Mouse (Mus musculus): ENCODE data around the gene Camsap3. TPM values are rescaled to one million over a fixed set of nuclear protein-coding genes. Genes with fewer than 3 reads are reported as not detected.
A peak's percentile ranks its signal among the peaks of the same experiment; 100 is the strongest.

Camsap3 gene
- total and polyA plus RNA-seq, 3 experiments, result not detected

- ATAC-seq (ENCODE audit: extremely low read depth, insufficient number of reproducible peaks, low FRiP score, poor library complexity, severe bottlenecking), result no peak
- Histone ChIP-seq H3K9me3 (replicated peaks) (no peaks in the 10 kb centered on the region), H3K4me1 (ENCODE audit: insufficient read depth, low read depth, low read length) (peaks cover 29% of the 10 kb centered on the region), H3K27me3 (ENCODE audit: insufficient read depth, low read length) (peaks cover 17% of the 10 kb centered on the region), H3K4me3 (ENCODE audit: low read depth, low read length) (no peak overlapping the region), H3K36me3 (replicated peaks) (peaks cover 59% of the 10 kb centered on the region)
- TF ChIP-seq GATA1 (IDR thresholded peaks at IDR 0.05; ENCODE audit: borderline replicate concordance, low read length), result no peak
- TF ChIP-seq GATA2 (IDR thresholded peaks at IDR 0.05; ENCODE audit: borderline replicate concordance, low read depth, low read length), result no peak
- TF ChIP-seq POLR2AphosphoS5 (IDR thresholded peaks at IDR 0.05; ENCODE audit: insufficient replicate concordance, low read depth, low read length), result no peak
- TF ChIP-seq TAL1 (conservative IDR thresholded peaks at IDR 0.05; ENCODE audit: low read depth, low read length), result no peak
- no peak for TF ChIP-seq CTCF (IDR thresholded peaks at IDR 0.05; ENCODE audit: low read depth, low read length)
- DNase-seq (ENCODE audit: low spot score), result no peak
These were observed 20.7 kb downstream of the Camsap3 start for GRCm38 (mm10) chr8:3607822-3608221.

- H3K9me3 ChIP-seq (replicated peaks), result no peaks in the 10 kb centered on the region
- H3K36me3 ChIP-seq (replicated peaks), result peaks cover 73% of the 10 kb centered on the region
- H3K4me3 ChIP-seq (ENCODE audit: low read depth, low read length), result no peak overlapping the region
- H3K27me3 ChIP-seq (ENCODE audit: insufficient read depth, low read length), result peaks cover 5% of the 10 kb centered on the region
- ATAC-seq (ENCODE audit: extremely low read depth, insufficient number of reproducible peaks, low FRiP score, poor library complexity, severe bottlenecking) (no peak), DNase-seq (ENCODE audit: low spot score) (no peak)
- TF ChIP-seq GATA2 (IDR thresholded peaks at IDR 0.05; ENCODE audit: borderline replicate concordance, low read depth, low read length) (no peak), POLR2AphosphoS5 (IDR thresholded peaks at IDR 0.05; ENCODE audit: insufficient replicate concordance, low read depth, low read length) (no peak), TAL1 (conservative IDR thresholded peaks at IDR 0.05; ENCODE audit: low read depth, low read length) (no peak), GATA1 (IDR thresholded peaks at IDR 0.05; ENCODE audit: borderline replicate concordance, low read length) (no peak), CTCF (IDR thresholded peaks at IDR 0.05; ENCODE audit: low read depth, low read length) (no peak)
- peaks cover 30% of the 10 kb centered on the region for H3K4me1 ChIP-seq (ENCODE audit: insufficient read depth, low read depth, low read length)
These were observed 22.1 kb downstream of the Camsap3 start for GRCm38 (mm10) chr8:3609046-3609815.

- H3K27me3 ChIP-seq (ENCODE audit: insufficient read depth, low read length), result no peaks in the 10 kb centered on the region
- DNase-seq (ENCODE audit: low spot score) (no peak), ATAC-seq (ENCODE audit: extremely low read depth, insufficient number of reproducible peaks, low FRiP score, poor library complexity, severe bottlenecking) (no peak)
- no peak overlapping the region for H3K4me3 ChIP-seq (ENCODE audit: low read depth, low read length)
- TF ChIP-seq GATA1 (IDR thresholded peaks at IDR 0.05; ENCODE audit: borderline replicate concordance, low read length), result no peak
- TF ChIP-seq CTCF (IDR thresholded peaks at IDR 0.05; ENCODE audit: low read depth, low read length), result no peak
- no peak for TF ChIP-seq POLR2AphosphoS5 (IDR thresholded peaks at IDR 0.05; ENCODE audit: insufficient replicate concordance, low read depth, low read length)
- no peak for TF ChIP-seq GATA2 (IDR thresholded peaks at IDR 0.05; ENCODE audit: borderline replicate concordance, low read depth, low read length)
- TF ChIP-seq TAL1 (conservative IDR thresholded peaks at IDR 0.05; ENCODE audit: low read depth, low read length), result no peak
- H3K36me3 ChIP-seq (replicated peaks), result peaks cover 78% of the 10 kb centered on the region
- no peaks in the 10 kb centered on the region for H3K9me3 ChIP-seq (replicated peaks)
- H3K4me1 ChIP-seq (ENCODE audit: insufficient read depth, low read depth, low read length), result peaks cover 30% of the 10 kb centered on the region
These were observed 22.7 kb downstream of the Camsap3 start for GRCm38 (mm10) chr8:3609816-3610150.

- no peak for TF ChIP-seq TAL1 (conservative IDR thresholded peaks at IDR 0.05; ENCODE audit: low read depth, low read length)
- no peak for TF ChIP-seq GATA1 (IDR thresholded peaks at IDR 0.05; ENCODE audit: borderline replicate concordance, low read length)
- no peak for TF ChIP-seq CTCF (IDR thresholded peaks at IDR 0.05; ENCODE audit: low read depth, low read length)
- DNase-seq (ENCODE audit: low spot score) (peak; percentile 100), ATAC-seq (ENCODE audit: extremely low read depth, insufficient number of reproducible peaks, low FRiP score, poor library complexity, severe bottlenecking) (peak; percentile 95)
- H3K27me3 ChIP-seq (ENCODE audit: insufficient read depth, low read length), result no peaks in the 10 kb centered on the region
- H3K36me3 ChIP-seq (replicated peaks), result peaks cover 71% of the 10 kb centered on the region
- peak within 1 kb of the TSS; percentile 80 for H3K4me3 ChIP-seq (ENCODE audit: low read depth, low read length)
- no peaks in the 10 kb centered on the region for H3K9me3 ChIP-seq (replicated peaks)
- peaks cover 32% of the 10 kb centered on the region for H3K4me1 ChIP-seq (ENCODE audit: insufficient read depth, low read depth, low read length)
These were observed 34.3 kb downstream of the Camsap3 start, which contains the start of the genes Xab2 and Pet100 for GRCm38 (mm10) chr8:3621199-3621970. Gene Xab2, minus strand, starts transcription at chr8:3621316. Gene Pet100, plus strand, starts transcription at chr8:3621548.

GRCm38 (mm10) chr8:3622119-3622518 lies 35.0 kb downstream of the Camsap3 start:
- Histone ChIP-seq H3K4me3 (ENCODE audit: low read depth, low read length) (peak overlapping the region; percentile 80), H3K9me3 (replicated peaks) (no peaks in the 10 kb centered on the region), H3K27me3 (ENCODE audit: insufficient read depth, low read length) (no peaks in the 10 kb centered on the region), H3K4me1 (ENCODE audit: insufficient read depth, low read depth, low read length) (peaks cover 39% of the 10 kb centered on the region), H3K36me3 (replicated peaks) (peaks cover 64% of the 10 kb centered on the region)
- DNase-seq (ENCODE audit: low spot score) (no peak), ATAC-seq (ENCODE audit: extremely low read depth, insufficient number of reproducible peaks, low FRiP score, poor library complexity, severe bottlenecking) (no peak)
- no peak for TF ChIP-seq CTCF (IDR thresholded peaks at IDR 0.05; ENCODE audit: low read depth, low read length)
- no peak for TF ChIP-seq GATA2 (IDR thresholded peaks at IDR 0.05; ENCODE audit: borderline replicate concordance, low read depth, low read length)
- TF ChIP-seq GATA1 (IDR thresholded peaks at IDR 0.05; ENCODE audit: borderline replicate concordance, low read length), result no peak

GRCm38 (mm10) chr8:3625445-3625844 lies 38.4 kb downstream of the Camsap3 start, which contains the start of gene Pcp2:
Gene Pcp2, minus strand, starts transcription at chr8:3625545.
- TF ChIP-seq TAL1 (conservative IDR thresholded peaks at IDR 0.05; ENCODE audit: low read depth, low read length) (no peak), POLR2AphosphoS5 (IDR thresholded peaks at IDR 0.05; ENCODE audit: insufficient replicate concordance, low read depth, low read length) (no peak), GATA2 (IDR thresholded peaks at IDR 0.05; ENCODE audit: borderline replicate concordance, low read depth, low read length) (no peak)
- peaks cover 37% of the 10 kb centered on the region for H3K36me3 ChIP-seq (replicated peaks)

More at GRCm38 (mm10) chr8:3625445-3625844, 38.4 kb downstream of the Camsap3 start, which contains the start of gene Pcp2:
- no peak for DNase-seq (ENCODE audit: low spot score)
- Histone ChIP-seq H3K27me3 (ENCODE audit: insufficient read depth, low read length) (no peaks in the 10 kb centered on the region), H3K9me3 (replicated peaks) (no peaks in the 10 kb centered on the region), H3K4me3 (ENCODE audit: low read depth, low read length) (no peak within 1 kb of the TSS), H3K4me1 (ENCODE audit: insufficient read depth, low read depth, low read length) (peaks cover 19% of the 10 kb centered on the region)
- no peak for ATAC-seq (ENCODE audit: extremely low read depth, insufficient number of reproducible peaks, low FRiP score, poor library complexity, severe bottlenecking)
